Mouse (Mus musculus): Measurements from ENCODE around the gene Hoxa9. TPM values are rescaled to one million over a fixed set of nuclear protein-coding genes. Genes with fewer than 3 reads are reported as not detected.

Hoxa9 gene
- polyA plus RNA-seq, 1 experiment from 2014 or later: not detected

GRCm38 (mm10) chr6:52203121-52203370 is 27.8 kb downstream of the Hoxa9 start:
- Histone ChIP-seq H3K9me3 (no peaks in the 10 kb centered on the region), H3K4me1 (peaks cover 15% of the 10 kb centered on the region), H3K36me3 (replicated peaks) (no peaks in the 10 kb centered on the region), H3K4me3 (no peak overlapping the region; the same call in 1 of the 2 replicates), H3K27ac (replicated peaks) (no peak overlapping the region), H3K27me3 (replicated peaks; ENCODE audit: low read depth, poor library complexity, severe bottlenecking) (peaks cover 100% of the 10 kb centered on the region)
- under 1% methylated on average over 10 of the region's 10 CpGs for WGBS
- no peak for DNase-seq (ENCODE audit: low spot score)

- Histone ChIP-seq H3K9me3 (no peaks in the 10 kb centered on the region), H3K27me3 (replicated peaks; ENCODE audit: low read depth, poor library complexity, severe bottlenecking) (peaks cover 100% of the 10 kb centered on the region), H3K36me3 (replicated peaks) (no peaks in the 10 kb centered on the region), H3K27ac (replicated peaks) (no peak overlapping the region), H3K4me1 (peaks cover 15% of the 10 kb centered on the region), H3K4me3 (no peak overlapping the region)
- WGBS: 2% methylated on average over 22 of the region's 22 CpGs
- DNase-seq (ENCODE audit: low spot score): peak; percentile 61
Observed at GRCm38 (mm10) chr6:52202362-52203120, 28.3 kb downstream of the Hoxa9 start.

- WGBS: 10% methylated on average over 1 of the region's 1 CpGs
- H3K36me3 ChIP-seq (replicated peaks): no peaks in the 10 kb centered on the region
- H3K27me3 ChIP-seq (replicated peaks; ENCODE audit: low read depth, poor library complexity, severe bottlenecking): peaks cover 100% of the 10 kb centered on the region
- no peak overlapping the region for H3K27ac ChIP-seq (replicated peaks)
- no peak overlapping the region for H3K4me3 ChIP-seq
- peaks cover 15% of the 10 kb centered on the region for H3K4me1 ChIP-seq
- H3K9me3 ChIP-seq: no peaks in the 10 kb centered on the region
- peak; percentile 37 for DNase-seq (ENCODE audit: low spot score)
Observed at GRCm38 (mm10) chr6:52201269-52201668, 29.6 kb downstream of the Hoxa9 start.

GRCm38 (mm10) chr6:52200751-52201250 is 30.1 kb downstream of the Hoxa9 start:
- peaks cover 15% of the 10 kb centered on the region for H3K4me1 ChIP-seq
- no peak overlapping the region for H3K27ac ChIP-seq (replicated peaks)
- no peaks in the 10 kb centered on the region for H3K36me3 ChIP-seq (replicated peaks)
- no peak overlapping the region for H3K4me3 ChIP-seq
- DNase-seq (ENCODE audit: low spot score): no peak
- peaks cover 100% of the 10 kb centered on the region for H3K27me3 ChIP-seq (replicated peaks; ENCODE audit: low read depth, poor library complexity, severe bottlenecking)
- H3K9me3 ChIP-seq: no peaks in the 10 kb centered on the region
- WGBS: 4% methylated on average over 10 of the region's 10 CpGs

- peak; percentile 65 for DNase-seq (ENCODE audit: low spot score)
- Histone ChIP-seq H3K36me3 (replicated peaks) (no peaks in the 10 kb centered on the region), H3K9me3 (no peaks in the 10 kb centered on the region), H3K4me1 (peaks cover 15% of the 10 kb centered on the region), H3K27ac (replicated peaks) (no peak overlapping the region), H3K4me3 (no peak overlapping the region), H3K27me3 (replicated peaks; ENCODE audit: low read depth, poor library complexity, severe bottlenecking) (peaks cover 100% of the 10 kb centered on the region)
- WGBS: under 1% methylated on average over 30 of the region's 30 CpGs
Observed at GRCm38 (mm10) chr6:52200073-52200750, 30.7 kb downstream of the Hoxa9 start.

- Histone ChIP-seq H3K27ac (replicated peaks) (no peak overlapping the region), H3K4me3 (no peak overlapping the region), H3K27me3 (replicated peaks; ENCODE audit: low read depth, poor library complexity, severe bottlenecking) (peaks cover 100% of the 10 kb centered on the region), H3K36me3 (replicated peaks) (no peaks in the 10 kb centered on the region), H3K9me3 (no peaks in the 10 kb centered on the region), H3K4me1 (peaks cover under 1% of the 10 kb centered on the region)
- 0% methylated on average over 10 of the region's 10 CpGs for WGBS
- DNase-seq (ENCODE audit: low spot score): peak; percentile 59
Observed at GRCm38 (mm10) chr6:52197271-52197670, 33.6 kb downstream of the Hoxa9 start.

GRCm38 (mm10) chr6:52196811-52197210 is 34.1 kb downstream of the Hoxa9 start:
- Histone ChIP-seq H3K27me3 (replicated peaks; ENCODE audit: low read depth, poor library complexity, severe bottlenecking) (peaks cover 100% of the 10 kb centered on the region), H3K27ac (replicated peaks) (no peak overlapping the region), H3K9me3 (no peaks in the 10 kb centered on the region), H3K4me1 (peaks cover 5% of the 10 kb centered on the region), H3K36me3 (replicated peaks) (no peaks in the 10 kb centered on the region), H3K4me3 (no peak overlapping the region)
- no peak for DNase-seq (ENCODE audit: low spot score)
- WGBS: 1% methylated on average over 9 of the region's 9 CpGs

- peaks cover 100% of the 10 kb centered on the region for H3K27me3 ChIP-seq (replicated peaks; ENCODE audit: low read depth, poor library complexity, severe bottlenecking)
- DNase-seq (ENCODE audit: low spot score): peak; percentile 38
- no peaks in the 10 kb centered on the region for H3K9me3 ChIP-seq
- peaks cover 14% of the 10 kb centered on the region for H3K4me1 ChIP-seq
- no peak overlapping the region for H3K27ac ChIP-seq (replicated peaks)
- no peaks in the 10 kb centered on the region for H3K36me3 ChIP-seq (replicated peaks)
- WGBS: 3% methylated on average over 10 of the region's 10 CpGs
- no peak overlapping the region for H3K4me3 ChIP-seq
Observed at GRCm38 (mm10) chr6:52194690-52195089, 36.2 kb downstream of the Hoxa9 start.

GRCm38 (mm10) chr6:52191860-52192550 is 38.9 kb downstream of the Hoxa9 start:
- H3K27me3 ChIP-seq (replicated peaks; ENCODE audit: low read depth, poor library complexity, severe bottlenecking): peaks cover 100% of the 10 kb centered on the region
- H3K9me3 ChIP-seq: no peaks in the 10 kb centered on the region
- H3K4me3 ChIP-seq: peak overlapping the region; percentile 55
- under 1% methylated on average over 48 of the region's 55 CpGs for WGBS
- H3K4me1 ChIP-seq: peaks cover 14% of the 10 kb centered on the region
- no peaks in the 10 kb centered on the region for H3K36me3 ChIP-seq (replicated peaks)
- DNase-seq (ENCODE audit: low spot score): peak; percentile 85
- H3K27ac ChIP-seq (replicated peaks): no peak overlapping the region

- Histone ChIP-seq H3K4me1 (peaks cover 14% of the 10 kb centered on the region), H3K27me3 (replicated peaks; ENCODE audit: low read depth, poor library complexity, severe bottlenecking) (peaks cover 100% of the 10 kb centered on the region), H3K27ac (replicated peaks) (no peak within 1 kb of the TSS), H3K36me3 (replicated peaks) (no peaks in the 10 kb centered on the region), H3K9me3 (no peaks in the 10 kb centered on the region), H3K4me3 (peak within 1 kb of the TSS; percentile 55)
- WGBS: under 1% methylated on average over 94 of the region's 102 CpGs
- DNase-seq (ENCODE audit: low spot score): peak; percentile 44
Observed at GRCm38 (mm10) chr6:52190906-52191810, 39.7 kb downstream of the Hoxa9 start, which contains the start of gene Hoxa4. Hoxa4 (minus strand) TSS chr6:52191753.

GRCm38 (mm10) chr6:52190410-52190809 is 40.5 kb downstream of the Hoxa9 start:
- WGBS: under 1% methylated on average over 23 of the region's 23 CpGs
- Histone ChIP-seq H3K4me1 (peaks cover 14% of the 10 kb centered on the region), H3K4me3 (no peak overlapping the region), H3K36me3 (replicated peaks) (no peaks in the 10 kb centered on the region), H3K9me3 (no peaks in the 10 kb centered on the region), H3K27me3 (replicated peaks; ENCODE audit: low read depth, poor library complexity, severe bottlenecking) (peaks cover 100% of the 10 kb centered on the region), H3K27ac (replicated peaks) (no peak overlapping the region)
- peak; percentile 47 for DNase-seq (ENCODE audit: low spot score)

- H3K27me3 ChIP-seq (replicated peaks; ENCODE audit: low read depth, poor library complexity, severe bottlenecking): peaks cover 100% of the 10 kb centered on the region
- WGBS: 5% methylated on average over 8 of the region's 8 CpGs
- H3K4me1 ChIP-seq: peaks cover 14% of the 10 kb centered on the region
- H3K4me3 ChIP-seq: no peak overlapping the region
- no peak overlapping the region for H3K27ac ChIP-seq (replicated peaks)
- H3K9me3 ChIP-seq: no peaks in the 10 kb centered on the region
- DNase-seq (ENCODE audit: low spot score): peak; percentile 49
- no peaks in the 10 kb centered on the region for H3K36me3 ChIP-seq (replicated peaks)
Observed at GRCm38 (mm10) chr6:52189909-52190308, 41.0 kb downstream of the Hoxa9 start.
